Mouse (Mus musculus) testis, postnatal 10 days (tissue): ENCODE measurements at regions not wholly inside any gene's neighbourhood (a gene's known extent, or its start where the extent isn't known, plus 50 kb on each side); places are given as distances from the start of the nearest gene placed in this dataset.
A peak's percentile ranks its signal among the peaks of the same experiment; 100 is the strongest.

Source experiments
- DNase-seq: peaks from one replicate; pipeline ENCODE4 v3.0.0; 2021; ENCODE audit warnings: low spot score

GRCm38 (mm10) chr4:100037868-100038267 is 57.7 kb upstream of the Ror1 start:
- peak; percentile 39 for DNase-seq

GRCm38 (mm10) chr4:100039741-100040140 is 55.9 kb upstream of the Ror1 start:
- DNase-seq, result no peak

GRCm38 (mm10) chr4:100041982-100042381 is 53.6 kb upstream of the Ror1 start:
- peak; percentile 25 for DNase-seq

GRCm38 (mm10) chr4:100045164-100045906 is 50.3 kb upstream of the Ror1 start:
- no peak for DNase-seq
